Mouse (Mus musculus): ENCODE data around the gene Tdrd3.

The Tdrd3 gene

GRCm38 (mm10) chr14:87451645-87452443, 35.4 kb downstream of the Tdrd3 start:
- DNase-seq (ENCODE audit: extremely low read depth, low read depth) = peak; percentile 49

DNA sequence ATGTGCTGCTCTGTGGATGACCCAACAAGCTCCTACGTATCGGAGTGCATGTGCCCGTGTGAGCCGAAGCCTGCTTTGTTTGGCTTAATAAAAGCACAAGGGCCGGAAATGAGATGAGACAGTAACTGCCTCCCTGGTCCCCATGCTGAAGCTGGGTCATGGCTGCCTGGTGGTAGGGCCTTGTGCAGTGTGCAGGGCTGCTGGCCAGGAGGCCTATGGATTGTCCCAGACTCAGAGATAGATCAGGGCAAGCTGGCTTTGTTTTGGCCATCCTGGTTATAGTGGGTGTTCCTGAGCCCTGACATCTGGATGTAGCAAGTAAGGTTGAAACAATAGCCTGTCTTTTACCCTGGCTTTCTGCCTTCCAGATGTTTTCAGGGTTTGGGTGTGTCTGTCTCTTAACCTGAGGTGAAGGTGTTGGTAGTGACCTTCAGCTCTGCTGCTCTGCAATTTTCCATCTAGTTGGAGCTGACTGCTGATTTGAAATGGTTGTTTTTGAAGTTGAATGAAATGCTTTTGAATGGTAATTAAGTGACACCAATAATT, 39.3 kb downstream of the Tdrd3 start:
- no peak for DNase-seq (ENCODE audit: extremely low read depth, low read depth)

DNA sequence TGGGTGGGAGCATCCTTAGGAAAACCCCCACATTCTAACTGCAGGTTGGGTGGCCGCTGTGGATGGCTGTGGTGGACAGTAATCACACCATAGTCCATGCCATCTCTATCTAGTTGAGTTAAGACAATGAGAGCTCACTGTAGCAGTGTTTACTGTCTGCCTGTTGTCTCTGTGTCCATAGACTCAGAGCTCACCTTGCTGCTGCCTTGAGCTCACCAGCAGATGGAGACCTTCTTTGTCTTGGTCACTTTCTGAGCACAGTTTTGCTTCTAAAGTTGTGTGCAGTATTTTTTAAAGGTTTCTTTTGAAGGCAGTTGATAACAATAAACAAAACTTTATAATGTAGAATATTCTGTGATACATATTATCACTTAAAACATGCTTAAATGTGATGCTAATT, 43.3 kb downstream of the Tdrd3 start:
- no peak for DNase-seq (ENCODE audit: extremely low read depth, low read depth)

- DNase-seq (ENCODE audit: extremely low read depth, low read depth) = no peak
Measured at GRCm38 (mm10) chr14:87461543-87461942, 45.1 kb downstream of the Tdrd3 start.

DNA sequence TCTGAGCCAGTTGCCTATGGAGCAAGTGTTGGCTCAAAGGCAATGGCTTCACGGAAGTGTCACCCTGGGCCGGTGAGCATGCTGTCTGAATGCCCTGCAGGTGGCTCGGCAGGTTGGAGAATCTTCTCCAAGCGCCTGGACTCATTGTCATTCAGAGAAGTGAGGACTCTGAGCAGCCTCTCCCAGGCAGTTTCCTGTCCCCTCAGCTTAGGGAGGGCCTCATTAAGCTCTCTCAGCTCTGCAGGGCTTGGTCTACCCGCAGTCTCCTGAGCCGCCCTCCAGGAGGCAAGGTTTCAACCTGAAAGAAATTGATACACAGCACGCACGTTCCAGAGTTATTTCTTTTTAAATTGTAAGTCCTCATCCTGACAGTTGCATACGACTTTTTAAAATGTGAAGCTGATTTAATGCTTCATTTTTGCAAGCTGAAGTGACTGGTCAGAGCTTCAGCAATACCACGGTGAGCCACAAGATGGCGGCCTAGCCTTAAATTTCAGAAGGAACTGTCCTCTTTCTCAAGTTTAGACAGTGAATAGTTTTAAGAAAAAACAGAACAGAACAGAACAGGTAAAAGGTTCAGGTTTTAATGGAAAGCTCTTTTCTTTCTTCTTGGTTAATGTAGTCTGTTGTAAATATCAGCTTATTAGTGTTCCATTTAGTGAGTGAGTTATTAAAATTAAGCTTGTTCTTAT, 47.7 kb downstream of the Tdrd3 start:
- peak; percentile 28 for DNase-seq (ENCODE audit: extremely low read depth, low read depth)

DNA sequence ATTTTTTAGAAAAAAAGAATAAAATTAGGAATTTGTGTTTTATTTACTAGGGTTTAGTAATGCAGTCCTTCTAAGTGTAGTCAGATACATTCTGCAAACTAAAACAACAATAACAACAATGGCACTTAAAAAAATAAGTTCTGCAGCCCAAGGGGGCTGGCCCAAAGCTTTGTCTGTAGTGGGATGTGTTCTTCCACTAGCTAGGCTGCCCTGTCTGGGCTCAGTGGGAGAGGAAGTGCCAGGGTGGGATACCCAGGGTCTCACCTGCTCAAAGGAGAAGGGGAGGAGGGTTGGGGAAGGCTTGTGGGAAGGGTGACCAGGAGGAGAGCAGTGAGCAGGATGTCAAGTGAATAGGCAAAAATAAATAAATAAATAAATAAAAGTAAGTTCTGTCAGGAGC, 48.2 kb downstream of the Tdrd3 start:
- DNase-seq (ENCODE audit: extremely low read depth, low read depth) = no peak

GRCm38 (mm10) chr14:87467586-87467985, 51.1 kb downstream of the Tdrd3 start:
- no peak for DNase-seq (ENCODE audit: extremely low read depth, low read depth)

DNA sequence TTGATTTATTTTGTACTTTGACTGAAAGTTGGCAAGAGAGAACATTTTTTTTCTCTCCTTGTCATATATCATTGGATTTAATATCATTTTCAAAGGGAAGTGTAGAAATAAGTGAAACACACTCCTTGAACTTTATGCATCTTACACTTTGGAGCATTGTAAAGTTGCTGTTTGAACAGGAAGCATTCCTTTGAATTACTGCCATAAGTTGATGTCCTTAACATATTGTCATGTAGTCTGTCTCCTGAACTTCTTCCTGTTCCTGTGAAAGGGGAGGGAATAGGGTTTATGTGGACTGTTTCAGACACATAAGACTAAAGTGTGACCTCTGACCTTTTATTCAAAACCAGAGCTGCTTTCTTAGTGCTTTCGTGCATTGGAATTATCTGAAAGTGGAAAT, 55.1 kb downstream of the Tdrd3 start:
- no peak for DNase-seq (ENCODE audit: extremely low read depth, low read depth)

- no peak for DNase-seq (ENCODE audit: extremely low read depth, low read depth)
Measured at GRCm38 (mm10) chr14:87472782-87473181, 56.3 kb downstream of the Tdrd3 start.

DNA sequence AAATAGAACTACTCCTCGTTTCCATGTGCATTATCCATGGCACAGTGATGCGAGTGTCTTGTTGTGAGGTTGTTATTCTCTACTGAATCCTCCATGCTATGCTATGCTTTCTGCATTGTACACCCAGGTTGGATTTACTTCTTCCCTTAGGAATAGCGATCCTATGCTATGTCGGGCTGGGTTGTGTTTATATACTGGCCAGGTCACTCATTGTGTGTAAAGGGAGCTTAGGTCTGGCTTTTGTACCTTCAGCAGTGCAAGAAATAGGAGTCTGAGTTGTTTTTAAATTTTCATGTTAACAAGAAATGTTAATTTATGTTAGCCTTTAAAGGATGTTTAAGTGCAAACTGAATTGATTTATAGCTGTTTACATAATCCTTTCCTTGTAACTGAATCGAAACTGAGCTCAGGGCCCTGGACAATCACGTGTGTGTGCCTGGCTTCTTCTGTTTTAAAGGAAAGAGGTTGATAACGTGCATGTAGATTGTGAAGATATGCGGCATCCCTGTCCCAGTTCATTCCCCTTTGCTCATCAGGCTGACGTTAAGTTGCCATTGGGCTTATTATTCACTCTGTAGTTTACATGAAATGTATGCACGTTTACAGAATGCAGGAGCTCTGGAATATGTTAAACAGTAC, 59.4 kb downstream of the Tdrd3 start:
- no peak for DNase-seq (ENCODE audit: extremely low read depth, low read depth)

GRCm38 (mm10) chr14:87478339-87478951, 62.0 kb downstream of the Tdrd3 start:
- DNase-seq (ENCODE audit: extremely low read depth, low read depth) = no peak

- DNase-seq (ENCODE audit: extremely low read depth, low read depth) = no peak
Measured at GRCm38 (mm10) chr14:87485888-87486287, 69.4 kb downstream of the Tdrd3 start.

DNA sequence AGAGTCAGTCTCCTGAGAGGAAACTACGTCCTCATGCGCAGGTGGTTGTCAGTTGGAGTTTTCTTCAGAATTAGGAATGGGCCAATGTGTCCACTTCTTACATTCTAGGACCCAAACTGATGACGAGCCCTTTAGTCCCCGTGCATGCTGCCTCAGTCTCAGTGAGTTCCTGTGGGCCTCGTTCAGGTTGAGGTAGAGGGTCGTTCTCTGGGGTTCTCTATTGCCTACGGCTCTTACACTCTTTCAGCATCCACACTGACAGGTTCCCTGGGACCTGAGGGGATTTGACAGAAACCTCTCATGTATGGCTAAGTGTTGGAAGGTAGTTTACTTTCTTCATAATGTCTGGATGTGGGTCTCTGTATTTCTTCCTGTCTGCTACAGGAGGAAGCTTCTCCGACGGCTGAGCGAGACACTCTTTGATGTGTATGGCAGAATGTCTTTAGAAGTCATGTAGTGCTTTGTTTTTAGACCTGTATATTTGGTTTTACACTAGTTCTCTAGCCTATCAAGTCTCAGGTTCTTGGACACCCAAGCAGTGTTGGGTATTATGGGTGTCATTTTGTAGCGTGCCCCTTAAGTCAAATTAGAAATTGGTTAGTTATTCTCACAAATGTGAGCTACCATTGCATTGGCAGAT, 81.6 kb downstream of the Tdrd3 start:
- no peak for DNase-seq (ENCODE audit: extremely low read depth, low read depth)

GRCm38 (mm10) chr14:87505924-87506323, 89.5 kb downstream of the Tdrd3 start:
- no peak for DNase-seq (ENCODE audit: extremely low read depth, low read depth)

GRCm38 (mm10) chr14:87515281-87515680, 98.8 kb downstream of the Tdrd3 start:
- DNase-seq (ENCODE audit: extremely low read depth, low read depth) = no peak

DNA sequence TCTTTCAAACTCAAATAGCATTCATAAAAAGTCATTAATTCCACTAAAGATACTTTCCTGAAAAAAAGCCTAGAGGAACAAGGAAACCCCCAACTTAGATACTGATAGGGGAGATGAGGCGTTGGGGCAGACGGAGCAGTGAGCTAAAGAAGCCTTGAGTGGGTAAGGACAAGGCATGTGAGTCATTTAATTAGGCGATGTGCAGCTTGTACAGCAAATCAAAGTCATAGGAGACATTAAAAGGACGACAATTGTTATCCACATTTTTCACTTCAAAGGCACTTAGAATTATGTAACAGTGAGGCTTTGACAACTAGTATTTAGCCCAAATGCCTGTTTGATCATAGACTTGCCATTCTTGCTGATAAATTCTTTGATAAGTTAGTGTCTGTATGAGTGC, 100.9 kb downstream of the Tdrd3 start:
- DNase-seq (ENCODE audit: extremely low read depth, low read depth) = no peak

DNA sequence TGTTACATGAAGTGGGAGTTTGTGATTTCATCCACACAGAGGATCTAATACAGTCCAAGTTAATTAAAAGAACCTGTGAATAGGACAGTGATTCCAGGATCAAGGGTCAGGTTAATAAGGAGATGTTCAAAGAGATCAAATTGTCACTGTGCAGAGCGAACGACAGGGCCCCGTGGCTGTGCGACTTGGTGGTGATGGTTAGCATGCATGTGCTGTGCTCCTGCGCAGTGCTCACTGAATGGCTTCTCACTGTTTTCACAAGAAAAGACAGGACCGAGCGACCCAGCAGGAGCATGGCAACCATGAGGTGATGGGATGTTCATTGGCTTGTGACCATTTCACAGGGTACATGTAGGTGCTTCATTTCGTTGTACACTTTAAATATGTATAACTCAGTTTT, 115.4 kb downstream of the Tdrd3 start:
- DNase-seq (ENCODE audit: extremely low read depth, low read depth) = no peak

DNA sequence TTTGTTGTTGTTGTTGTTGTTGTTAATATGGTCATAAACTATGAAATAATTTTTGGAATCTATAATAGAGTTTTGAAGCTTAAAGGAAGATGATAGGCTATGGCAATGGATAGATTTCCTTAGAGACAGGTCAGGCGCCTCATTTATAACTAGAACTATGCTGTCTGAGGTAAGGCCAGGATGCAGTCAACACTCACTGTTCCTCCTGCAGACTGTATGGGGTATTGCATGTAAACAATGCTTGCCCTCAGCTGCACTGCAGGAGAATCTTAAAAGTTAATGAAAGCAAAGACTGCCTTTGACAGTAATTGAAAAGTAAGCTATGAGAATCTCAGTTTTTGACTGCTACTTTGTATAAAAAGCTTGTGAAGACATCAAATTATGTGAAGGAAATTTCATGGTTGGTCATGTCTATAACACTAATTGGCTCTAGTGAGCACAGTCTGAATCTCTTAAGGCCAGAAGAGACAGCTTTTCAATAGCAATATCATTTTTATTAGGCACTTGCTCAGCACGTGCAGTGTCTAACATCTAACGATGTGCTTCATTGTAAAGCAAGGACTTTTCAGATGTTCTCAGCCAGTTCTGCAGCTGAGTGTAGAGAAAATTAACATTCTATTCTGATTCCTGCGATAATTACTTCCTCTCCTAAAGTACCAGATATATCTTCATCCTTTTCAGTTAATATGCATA, 120.8 kb downstream of the Tdrd3 start:
- no peak for DNase-seq (ENCODE audit: extremely low read depth, low read depth)

GRCm38 (mm10) chr14:87549986-87550385, 133.5 kb downstream of the Tdrd3 start:
- DNase-seq (ENCODE audit: extremely low read depth, low read depth) = no peak

DNA sequence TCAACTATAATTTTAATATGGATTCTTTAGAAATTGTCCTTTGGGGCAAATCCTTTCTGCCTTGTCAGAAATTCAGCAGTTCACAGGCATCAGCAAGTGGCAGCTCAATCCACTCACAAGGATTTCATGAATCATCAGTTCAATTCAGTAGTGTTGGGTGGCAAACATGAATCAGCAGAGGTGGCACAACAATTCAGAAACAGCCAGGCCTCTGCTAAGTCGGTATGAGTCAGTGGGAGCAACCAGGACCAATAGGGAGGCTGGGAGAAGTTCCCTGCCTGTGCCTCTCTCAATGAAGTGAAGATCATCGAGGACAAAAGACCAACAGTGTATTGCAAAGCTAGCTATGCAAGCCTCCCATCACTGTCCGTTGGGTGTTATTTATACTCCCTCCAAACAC, 135.8 kb downstream of the Tdrd3 start:
- no peak for DNase-seq (ENCODE audit: extremely low read depth, low read depth)

GRCm38 (mm10) chr14:87563841-87564240, 147.4 kb downstream of the Tdrd3 start:
- no peak for DNase-seq (ENCODE audit: extremely low read depth, low read depth)
